Mouse (Mus musculus) CD4-positive, CD25-positive, alpha-beta regulatory T cell, adult 4 months (primary cell): ENCODE measurements around the gene Cdk14. TPM values are rescaled to one million over a fixed set of nuclear protein-coding genes. Genes with fewer than 3 reads are reported as not detected.

ENCODE experiments used
- ATAC-seq: one replicate; pipeline ENCODE4 v1.8.0; 2017
- polyA plus RNA-seq, 2 experiments: library from polyadenylated mRNA; unstranded; fragments of 100-300 nt; shearing (Covaris generic); gene quantifications; one replicate each; pipeline ENCODE4 v1.2.1; 2017

Cdk14 gene
- polyA plus RNA-seq, 2 experiments from 2014 or later = 0.60 TPM; not detected in 1

DNA sequence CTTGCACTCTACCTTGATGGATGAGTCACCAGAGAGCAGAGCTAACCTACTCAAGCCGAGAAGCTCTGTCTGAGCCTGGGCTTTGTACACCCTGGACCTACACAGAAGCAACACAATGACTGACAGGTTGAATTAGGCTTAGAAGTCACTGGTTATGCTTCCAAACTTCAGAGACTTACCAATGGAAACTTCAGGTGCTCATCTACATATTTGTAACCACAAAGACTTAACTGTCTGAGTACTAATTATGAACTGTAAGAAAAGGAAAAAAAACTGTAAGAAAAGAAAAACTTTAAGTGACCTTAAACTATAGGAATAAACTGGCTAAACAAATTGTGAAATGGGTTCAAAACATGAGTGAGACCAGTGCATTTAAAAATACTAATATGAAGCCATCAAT lies 364.6 kb downstream of the Cdk14 start:
- ATAC-seq = no peak

DNA sequence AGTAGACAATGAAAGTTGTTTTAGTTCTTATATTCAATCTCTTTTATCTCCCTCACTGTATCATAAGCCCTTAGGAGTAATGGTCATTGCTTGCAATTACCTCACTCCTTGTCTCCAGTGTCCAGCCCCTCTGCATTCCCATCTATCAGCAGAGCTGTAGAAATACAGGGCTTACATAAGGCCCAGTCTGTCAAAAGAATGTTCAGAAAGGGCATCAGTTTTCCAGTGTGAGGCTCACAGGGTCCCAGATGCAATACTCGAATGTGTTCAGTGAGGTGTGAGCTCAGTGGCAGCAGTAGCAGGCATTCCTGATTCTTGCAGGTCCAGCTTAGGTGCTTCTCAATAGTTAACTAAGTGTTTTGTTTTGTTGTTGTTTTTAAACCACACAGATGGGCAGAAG lies 365.8 kb downstream of the Cdk14 start:
- ATAC-seq = no peak

DNA sequence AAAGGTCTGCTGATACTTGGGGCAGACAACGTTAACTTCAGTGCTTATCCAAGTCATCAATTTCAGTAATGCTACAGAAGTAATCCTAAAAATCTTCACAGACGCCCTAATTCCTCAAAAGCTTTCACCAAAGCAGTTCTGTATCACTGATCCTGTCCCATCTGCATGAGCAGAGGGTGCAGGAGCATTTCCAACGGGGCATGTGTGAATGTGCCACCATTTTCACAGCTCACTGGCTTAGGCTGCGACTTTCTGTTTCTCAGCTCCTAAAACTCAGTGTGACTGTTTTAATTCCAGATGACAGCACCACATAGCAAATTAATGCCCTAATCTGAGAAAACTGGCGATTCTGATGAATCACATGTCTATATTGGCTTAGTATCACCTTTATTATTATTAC lies 375.8 kb downstream of the Cdk14 start:
- ATAC-seq = no peak

DNA sequence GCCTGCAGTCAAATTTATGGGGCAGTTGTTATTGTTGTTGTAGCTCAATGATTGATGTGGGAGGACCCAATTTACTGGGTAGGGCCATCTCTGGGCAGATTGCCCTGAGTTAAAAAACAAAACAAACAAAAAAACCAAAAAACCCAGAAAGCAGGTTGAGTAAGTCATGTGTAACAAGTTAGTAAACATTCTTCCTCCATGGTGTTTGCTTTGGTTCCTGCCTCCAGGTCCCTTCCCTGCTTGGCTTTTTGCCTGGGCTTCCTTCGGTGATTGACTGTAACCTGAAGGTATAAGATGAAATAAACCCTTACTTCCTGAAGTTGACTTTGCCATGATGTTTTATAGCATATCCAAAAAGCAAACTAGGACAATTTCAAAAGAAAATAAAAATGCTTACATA lies 377.4 kb downstream of the Cdk14 start:
- ATAC-seq = no peak

DNA sequence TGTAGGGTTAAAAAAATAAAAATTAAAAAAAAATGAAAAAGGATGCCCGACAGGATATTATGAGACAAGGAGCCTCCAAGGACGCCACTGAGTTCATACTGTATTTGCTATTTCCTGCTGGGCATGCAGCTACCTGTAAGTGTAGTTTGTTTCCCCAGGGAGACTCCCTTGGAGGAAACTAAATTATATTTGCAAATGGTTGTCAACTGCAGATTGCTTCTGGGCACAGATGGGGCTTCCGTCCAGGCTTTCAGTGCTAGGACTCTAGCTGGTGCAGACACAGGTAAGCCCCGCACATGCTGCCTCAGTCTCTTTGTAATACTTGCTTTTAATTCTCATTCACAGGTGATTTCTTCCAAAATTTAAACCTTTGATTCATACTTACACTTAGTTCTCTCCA lies 378.6 kb downstream of the Cdk14 start:
- no peak for ATAC-seq

DNA sequence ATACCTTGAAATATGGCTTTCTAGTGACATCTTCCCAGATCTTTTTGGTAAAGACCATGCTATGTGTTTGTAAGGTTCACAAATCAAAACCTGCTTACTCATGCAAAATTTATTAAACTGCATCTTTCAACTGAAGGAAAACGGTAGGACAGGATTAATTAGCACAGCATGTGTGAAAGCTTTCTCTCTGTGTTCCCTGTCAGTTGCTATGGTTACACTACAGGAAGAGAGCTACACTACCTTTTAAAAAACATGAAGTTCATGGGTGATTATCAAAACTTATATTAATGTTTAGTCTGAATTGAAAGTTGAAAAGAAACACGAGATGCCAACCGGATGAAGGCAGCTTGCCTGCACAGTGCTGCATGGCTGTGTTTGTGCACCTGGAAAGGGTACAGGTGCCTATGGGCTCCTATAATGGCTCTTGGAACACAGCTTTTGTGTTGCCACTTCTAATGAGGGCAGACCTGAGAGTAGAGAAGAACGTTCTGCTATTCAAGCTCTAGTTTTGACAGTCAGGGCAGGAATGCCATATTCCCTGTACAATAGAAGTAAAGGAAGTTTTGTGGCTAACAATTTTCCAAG lies 380.3 kb downstream of the Cdk14 start:
- no peak for ATAC-seq

DNA sequence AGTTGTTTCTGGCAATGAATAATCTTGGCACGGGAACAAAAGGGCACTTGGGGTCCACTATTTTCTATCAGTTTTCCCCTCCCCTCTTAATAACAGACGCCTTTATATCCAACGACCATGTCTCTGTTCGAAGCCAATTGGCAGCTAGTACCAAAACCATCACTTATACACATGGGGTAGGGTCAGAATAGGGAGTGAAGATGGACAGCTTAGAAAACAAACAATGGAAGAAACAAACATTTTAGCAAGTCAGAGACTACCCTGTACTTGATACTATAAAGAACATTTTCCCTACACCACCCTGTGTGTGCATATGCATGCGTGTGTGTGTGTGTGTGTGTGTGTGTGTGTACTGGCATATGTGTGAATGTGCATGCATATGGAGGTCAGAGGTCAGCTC lies 386.7 kb downstream of the Cdk14 start:
- no peak for ATAC-seq

DNA sequence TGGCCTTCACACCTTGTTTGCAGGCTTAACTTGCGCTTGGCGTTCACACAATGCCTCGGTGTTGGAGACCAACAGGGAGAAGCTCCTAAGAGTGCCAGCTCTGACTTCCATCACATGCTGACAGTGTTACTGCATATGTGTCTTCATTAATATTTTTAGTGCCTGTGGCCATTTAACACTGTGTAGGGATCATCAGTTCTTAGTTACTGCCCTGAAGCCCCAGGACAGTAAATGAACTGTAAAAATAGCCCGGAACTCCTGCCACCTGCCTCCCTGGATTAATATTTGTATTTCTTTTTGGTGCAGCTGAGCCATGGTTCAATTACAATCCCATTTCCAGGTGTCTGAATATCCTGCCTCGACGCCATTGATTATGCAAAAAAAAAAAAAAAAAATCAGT lies 387.3 kb downstream of the Cdk14 start:
- ATAC-seq = no peak

DNA sequence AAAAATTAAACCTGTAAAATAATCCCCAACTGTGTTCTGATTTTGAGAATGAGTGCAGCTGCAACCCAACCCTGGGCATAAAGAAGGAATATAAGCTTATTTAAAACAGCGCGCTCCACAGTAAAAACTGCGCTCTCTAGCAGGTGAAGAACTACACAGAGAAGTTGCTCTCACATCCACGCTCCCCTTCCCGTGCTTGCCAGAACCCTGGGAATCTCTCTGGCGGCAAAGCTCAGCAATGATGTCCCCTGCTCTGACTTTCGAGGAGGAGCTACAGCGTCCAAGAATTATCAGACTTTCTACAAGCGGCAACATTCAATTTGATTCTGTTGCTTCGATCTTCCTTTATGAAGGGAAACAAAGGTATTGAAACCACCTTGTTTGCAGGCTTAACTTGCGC lies 387.7 kb downstream of the Cdk14 start:
- no peak for ATAC-seq

DNA sequence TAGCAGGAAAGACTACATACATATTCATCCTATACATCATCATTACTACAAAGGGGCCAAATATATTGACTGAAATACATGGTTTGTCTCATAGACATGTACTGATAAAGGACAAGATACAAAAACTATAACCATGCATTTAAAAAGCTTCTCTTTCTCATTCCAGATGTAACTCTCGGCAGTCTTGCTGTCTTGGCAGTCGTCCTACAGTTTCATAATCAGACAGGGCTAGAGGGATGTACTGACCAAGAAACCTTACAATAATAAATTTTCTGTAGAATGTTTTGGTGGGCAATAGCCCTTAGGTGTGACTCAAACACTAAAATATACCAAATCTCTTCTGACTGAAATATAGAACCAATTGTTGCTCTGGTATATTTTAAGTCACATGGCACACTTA lies 389.7 kb downstream of the Cdk14 start:
- ATAC-seq = no peak

DNA sequence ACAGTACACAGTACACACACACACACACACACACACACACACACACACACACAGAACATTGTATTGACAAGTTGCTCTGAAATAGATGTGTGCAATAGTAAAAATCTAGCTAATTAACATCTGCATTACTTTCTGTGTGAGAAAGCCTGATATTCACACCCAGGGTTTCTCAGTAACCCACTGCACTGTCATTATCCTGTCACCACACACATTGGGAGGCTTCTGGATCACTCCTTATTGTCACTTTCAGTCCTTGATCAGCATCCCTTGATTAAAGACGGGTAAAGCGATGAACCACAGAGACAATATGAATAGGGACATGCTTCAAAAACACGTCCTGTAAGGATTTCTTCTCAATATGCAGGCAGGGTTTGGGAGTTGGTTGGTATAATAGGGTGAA lies 401.2 kb downstream of the Cdk14 start:
- ATAC-seq = no peak

DNA sequence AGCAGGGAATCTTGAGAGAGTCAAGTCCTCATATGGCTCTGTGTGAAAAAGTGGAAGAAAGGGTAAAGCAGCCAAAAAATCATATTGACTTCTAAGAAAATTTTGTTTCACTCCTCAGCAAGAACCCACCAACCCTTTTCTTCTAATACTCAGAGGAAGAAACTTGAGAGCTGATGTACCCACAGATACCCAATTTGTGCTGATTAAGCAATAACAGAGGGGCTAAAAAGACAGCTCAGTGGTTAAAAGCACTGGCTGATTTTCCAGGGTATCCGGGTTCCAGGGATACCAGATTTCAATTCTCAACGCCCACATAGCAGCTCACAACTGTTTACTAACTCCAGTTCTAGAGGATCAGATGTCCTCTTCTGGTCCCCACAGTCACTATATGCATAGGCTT lies 401.9 kb downstream of the Cdk14 start:
- no peak for ATAC-seq

DNA sequence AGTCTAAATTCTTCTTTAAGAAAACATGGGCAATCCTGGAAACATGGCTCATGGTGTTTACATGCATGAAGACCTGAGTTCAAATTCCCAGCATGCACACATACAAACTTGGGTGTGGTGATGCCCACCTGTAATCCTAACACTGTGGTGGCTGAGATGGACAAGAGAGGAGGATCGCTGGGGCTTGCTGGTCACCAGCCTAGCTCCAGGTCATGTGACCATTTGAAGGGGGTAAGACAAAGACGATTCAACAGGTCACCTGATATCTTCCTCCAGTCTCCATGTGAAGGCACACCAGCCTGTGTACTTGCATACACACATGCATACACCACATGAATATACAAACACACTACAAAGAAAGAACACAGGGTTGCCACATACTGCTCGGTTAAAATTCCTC lies 406.3 kb downstream of the Cdk14 start:
- ATAC-seq = no peak

DNA sequence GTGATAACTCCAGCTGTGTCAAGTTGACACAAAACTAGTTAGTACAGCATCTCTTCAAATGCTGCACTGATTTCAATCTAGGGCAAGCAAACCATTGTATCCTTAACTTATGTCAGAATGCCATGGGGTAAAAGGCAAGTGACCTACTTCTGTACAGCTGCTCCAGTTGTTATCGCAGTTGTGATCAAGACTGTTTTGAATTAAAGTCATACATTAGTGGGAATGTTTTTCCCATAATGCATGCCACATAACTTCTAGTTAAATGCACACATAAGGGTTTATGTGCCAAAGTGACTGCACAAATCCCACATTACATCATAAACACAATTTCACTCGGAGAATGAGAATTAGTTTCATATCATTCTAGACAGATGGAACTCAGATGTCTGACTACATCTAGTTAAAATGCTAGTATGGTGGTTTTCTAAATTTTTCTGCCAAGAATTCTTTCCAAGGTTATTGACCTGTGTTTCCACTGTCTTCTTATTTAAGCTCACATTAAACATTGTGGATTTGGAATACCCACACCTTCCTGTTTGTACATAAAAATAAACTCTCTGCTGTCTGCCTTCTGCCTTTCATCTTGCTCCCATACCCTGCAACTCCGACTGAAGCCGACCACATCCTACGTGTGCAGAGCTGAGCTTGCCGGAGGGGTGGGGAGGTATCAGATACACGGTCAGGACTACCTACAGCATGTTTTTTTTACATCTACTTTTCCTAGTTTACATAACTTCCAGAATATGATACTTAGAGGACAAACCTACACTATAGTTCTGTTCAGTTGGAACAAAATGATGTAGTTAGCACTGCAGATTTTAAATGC lies 407.4 kb downstream of the Cdk14 start:
- ATAC-seq = no peak

DNA sequence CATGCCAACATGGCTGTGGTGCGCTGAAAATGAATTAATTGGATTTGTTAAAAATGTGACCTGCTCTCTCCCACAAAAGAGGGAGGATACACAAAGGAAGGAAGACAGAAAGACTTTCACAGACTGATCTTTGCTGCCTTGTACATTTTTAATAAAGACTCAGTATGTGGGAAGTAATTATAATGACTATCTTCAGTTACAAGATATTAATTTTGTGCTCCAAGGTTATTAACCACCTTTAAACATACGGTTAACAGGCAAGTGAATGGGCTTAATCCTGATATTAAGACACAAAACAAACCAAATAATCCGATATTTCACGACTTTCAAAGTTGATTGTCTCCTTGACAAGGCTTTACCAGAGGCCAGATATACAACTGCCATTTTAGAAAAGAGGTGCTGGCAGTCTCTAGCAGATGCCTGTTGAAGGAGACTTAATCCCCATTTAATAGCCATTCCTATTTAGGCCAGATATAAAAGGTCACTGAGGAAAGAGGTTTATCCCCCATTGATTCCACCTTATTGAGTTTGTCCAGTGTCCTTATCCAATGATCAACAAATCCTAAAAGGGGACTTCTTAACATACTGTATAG lies 411.9 kb downstream of the Cdk14 start:
- ATAC-seq = no peak

DNA sequence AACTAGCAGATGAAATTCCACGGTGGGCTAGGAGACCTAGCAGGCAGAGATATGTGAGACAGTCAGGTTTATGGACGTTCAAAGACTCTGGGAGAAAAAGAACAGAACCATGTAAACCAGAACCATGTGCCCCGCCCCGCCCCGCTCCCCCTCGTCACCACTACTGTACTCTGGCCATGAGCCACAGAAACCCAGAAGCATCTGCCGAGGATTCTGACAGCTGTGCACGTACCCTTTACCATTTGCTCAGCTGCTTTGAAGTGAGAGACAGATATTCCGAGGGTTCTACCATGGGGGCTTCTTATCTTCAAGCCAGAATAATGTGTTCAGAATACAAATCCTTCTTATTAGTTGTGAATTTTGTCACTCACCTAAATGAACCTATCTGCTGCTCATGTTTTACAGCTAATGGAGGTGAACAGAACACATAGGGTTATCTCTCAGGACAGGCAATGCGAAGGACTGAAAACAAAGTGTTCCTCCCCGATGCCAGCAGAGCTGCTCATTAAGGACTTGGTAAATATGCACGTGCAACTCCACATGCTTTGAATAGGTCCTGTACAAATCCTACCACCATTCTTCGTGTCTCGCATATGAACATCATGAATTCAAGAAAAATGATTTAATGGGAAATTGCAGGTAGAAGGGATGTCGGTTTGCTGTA lies 412.5 kb downstream of the Cdk14 start:
- ATAC-seq = no peak

DNA sequence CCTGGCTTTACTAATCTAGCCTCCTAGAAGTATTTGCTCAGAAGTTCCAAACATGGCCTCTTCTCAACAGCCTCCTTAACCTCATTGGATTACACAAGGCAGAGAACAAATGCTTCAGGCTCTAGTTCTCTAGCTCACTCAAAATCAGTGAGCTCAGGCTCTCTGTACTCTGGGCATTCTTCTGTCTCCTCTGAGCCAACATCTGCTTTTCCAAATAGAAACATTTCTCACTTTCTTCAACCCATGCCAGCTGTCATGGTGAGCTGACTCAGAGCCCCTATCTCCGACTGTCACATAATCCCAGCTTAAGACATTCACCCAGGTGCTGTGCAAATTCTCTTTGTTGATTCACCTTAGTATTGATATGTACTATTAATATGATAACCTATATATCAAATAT lies 414.5 kb downstream of the Cdk14 start:
- ATAC-seq = no peak

DNA sequence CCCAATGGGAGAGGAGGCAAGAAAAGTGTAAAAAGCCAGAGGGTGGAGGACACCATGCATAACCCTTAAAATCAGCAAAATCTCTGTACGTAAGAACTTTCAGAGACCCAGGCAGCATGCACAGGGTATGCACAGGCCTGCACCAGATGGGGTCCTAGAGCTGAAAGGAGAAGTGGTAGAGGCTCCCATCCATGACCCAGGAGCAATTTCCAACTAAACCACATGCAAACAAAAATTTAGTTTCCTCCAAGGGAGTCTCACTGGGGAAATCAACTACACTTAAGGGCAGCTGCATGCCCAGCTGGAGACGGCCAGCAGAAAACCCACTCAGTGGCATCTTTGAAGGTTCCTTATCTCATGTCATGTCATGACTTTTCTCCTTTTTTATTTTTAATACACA lies 415.4 kb downstream of the Cdk14 start:
- no peak for ATAC-seq

DNA sequence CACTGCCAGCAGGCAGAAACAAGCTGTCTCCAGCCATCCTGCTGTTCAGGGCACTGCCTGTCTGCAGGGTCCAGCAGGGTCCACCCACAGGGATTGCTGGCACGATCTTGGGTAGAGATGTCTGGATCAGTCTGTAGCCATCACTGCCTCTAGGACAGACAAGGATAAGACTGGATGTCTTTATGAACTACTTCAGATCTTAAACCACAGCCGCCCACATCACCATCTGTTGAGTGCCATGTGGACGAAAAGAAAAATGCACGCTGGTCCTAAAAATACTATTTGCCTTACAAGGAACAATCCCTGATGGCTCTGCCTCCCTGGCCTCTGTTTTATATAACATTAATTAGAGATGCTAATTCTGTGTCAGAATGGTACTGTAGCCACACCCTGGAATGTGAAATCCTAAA lies 426.9 kb downstream of the Cdk14 start:
- ATAC-seq = no peak

DNA sequence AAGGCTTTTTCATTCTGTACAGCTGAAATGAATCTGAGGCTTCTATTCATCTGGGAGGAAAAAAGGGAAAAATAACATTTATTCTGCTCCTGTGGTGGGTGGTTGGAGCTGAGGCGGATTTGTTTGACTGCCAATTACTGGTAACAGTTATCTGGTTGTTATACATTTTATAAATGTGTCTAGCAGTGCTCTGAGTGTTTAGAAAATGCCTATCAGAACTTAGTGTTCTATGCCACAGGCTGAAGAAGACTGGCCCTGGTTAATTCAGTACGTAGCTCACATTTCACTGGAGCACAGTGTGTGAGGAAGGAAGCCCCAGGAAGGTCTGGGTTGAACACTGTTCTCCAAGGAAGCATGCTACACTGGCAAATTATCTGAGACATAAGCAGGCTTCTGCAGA lies 429.1 kb downstream of the Cdk14 start:
- ATAC-seq = no peak

DNA sequence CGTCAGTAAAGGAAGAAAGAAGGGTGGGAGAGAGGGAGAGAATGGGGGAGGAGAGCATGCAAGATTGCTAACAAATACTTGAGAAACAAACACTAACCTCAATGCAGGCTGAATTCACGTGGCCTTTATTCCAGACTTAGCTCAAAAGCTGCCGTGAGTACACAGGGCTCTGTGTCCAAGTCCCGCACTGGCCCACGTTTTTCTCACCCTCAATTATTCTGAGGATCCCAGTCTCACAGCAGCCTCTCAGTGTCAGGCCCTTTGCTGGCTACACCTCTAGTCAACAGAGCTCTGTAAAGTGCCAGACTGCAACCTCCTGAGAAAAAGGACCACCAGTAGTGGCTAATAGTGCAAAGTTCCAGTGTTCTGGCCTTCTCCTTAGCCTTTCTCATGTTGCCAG lies 429.9 kb downstream of the Cdk14 start:
- no peak for ATAC-seq

DNA sequence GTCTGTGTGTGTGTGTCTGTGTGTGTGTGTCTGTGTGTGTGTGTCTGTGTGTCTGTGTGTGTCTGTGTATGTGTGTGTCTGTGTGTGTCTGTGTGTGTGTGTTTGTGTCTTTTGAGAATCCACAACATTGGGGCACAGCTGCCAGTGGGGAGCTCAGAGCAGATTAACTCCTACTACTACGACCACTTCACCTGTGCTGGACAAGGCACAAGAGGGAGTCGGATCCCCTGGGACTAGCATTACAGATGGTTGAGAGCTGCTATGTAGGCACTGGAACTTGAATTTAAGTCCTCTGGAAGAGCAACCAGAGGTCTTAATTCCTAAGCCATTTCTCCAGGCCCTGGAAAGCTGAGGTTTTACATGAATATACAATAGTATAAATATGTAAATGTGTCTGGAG lies 433.9 kb downstream of the Cdk14 start:
- ATAC-seq = no peak

DNA sequence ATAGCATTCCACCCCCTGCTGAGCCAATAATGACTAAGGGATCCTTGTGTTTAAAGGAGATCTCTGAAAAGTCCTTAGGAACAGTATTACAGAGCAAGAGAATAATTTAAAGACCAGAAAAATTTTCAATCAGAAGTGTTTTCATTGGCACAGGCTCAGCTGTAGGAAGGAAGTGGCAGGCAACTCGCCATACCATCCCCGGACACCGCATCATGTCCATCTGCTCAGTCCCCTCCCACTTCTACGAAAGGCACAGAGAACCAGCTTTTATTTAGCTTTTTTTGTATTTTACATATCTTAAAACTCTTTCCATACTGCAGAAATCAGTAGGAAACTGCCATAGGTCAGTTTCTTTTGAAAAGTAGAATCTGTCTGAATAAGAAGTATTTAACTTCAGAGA lies 440.6 kb downstream of the Cdk14 start:
- ATAC-seq = no peak

DNA sequence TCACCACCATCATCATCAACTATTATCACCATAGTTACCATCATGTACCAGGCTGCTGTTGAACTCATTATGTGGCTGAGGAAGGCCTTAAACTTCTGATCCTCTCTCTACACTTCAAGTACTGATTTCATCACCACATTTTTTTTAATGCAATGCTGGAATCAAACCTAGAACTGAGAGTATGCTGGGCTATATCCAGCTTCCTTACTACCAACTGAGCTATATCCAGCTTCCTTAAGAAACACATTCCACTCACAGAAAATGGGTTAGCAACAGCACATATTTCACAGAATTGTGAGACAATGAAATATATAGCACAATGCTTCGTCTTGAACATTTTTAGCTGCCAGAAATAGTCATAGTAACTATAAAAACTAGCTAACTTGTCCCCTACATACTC lies 446.7 kb downstream of the Cdk14 start:
- no peak for ATAC-seq
